Mouse (Mus musculus) testis, adult 2 months (tissue): Measurements from ENCODE around the gene Sf1.

Source experiments
- CTCF ChIP-seq: fragments of 200-500 bp; IDR thresholded peaks from 2 replicates; pipeline ENCODE4 v1.5.1; 2012; ENCODE audit warnings: low read depth, mild to moderate bottlenecking, inconsistent platforms, low read length, moderate library complexity; ENCODE audit not compliant: control insufficient read depth, insufficient read depth, insufficient replicate concordance
- POLR2A ChIP-seq: fragments of 200-500 bp; IDR thresholded peaks from 2 replicates; pipeline ENCODE4 v1.6.1; 2012; ENCODE audit warnings: low read depth, mild to moderate bottlenecking, inconsistent platforms, low read length, moderate library complexity; ENCODE audit not compliant: control insufficient read depth

GRCm38 (mm10) chr19:6385821-6386220 is 22.3 kb downstream of the Sf1 start:
- TF ChIP-seq CTCF (no peak), POLR2A (no peak)
